Mouse (Mus musculus) MEL (cell line): ENCODE measurements around the gene Emg1. TPM values are rescaled to one million over a fixed set of nuclear protein-coding genes. Genes with fewer than 3 reads are reported as not detected.
A peak's percentile ranks its signal among the peaks of the same experiment; 100 is the strongest.

Source experiments
- DNase-seq: peaks from one replicate; pipeline ENCODE4 v3.0.0; 2011; ENCODE audit warnings: low read depth, low spot score
- H3K27ac ChIP-seq: 2 replicates; pipeline ENCODE4 v1.5.1; 2012; ENCODE audit warnings: low read depth, mild to moderate bottlenecking, control low read depth, low read length, moderate library complexity; ENCODE audit not compliant: control insufficient read depth
- H3K27me3 ChIP-seq, 2 experiments: fragments of 150-350 bp in 1 of 2; sonication (generic) in 1 of 2; 2 replicates each; pipeline ENCODE4 v1.6.1; 2012; ENCODE audit warnings: low read length in 2 of 2, mild to moderate bottlenecking in 2 of 2, improper control_type of control experiment in 1 of 2, moderate library complexity in 1 of 2; ENCODE audit not compliant: insufficient read depth in 2 of 2, control insufficient read depth in 1 of 2
- H3K36me3 ChIP-seq, 2 experiments: 2 replicates each; pipeline ENCODE4 v1.6.1; 2012 to 2014; ENCODE audit warnings: low read length in 2 of 2, improper control_type of control experiment in 1 of 2, inconsistent platforms in 1 of 2, mild to moderate bottlenecking in 1 of 2; ENCODE audit not compliant: insufficient read depth in 2 of 2, control insufficient read depth in 1 of 2
- H3K4me1 ChIP-seq, 2 experiments: fragments of 150-350 bp in 1 of 2; sonication (generic) in 1 of 2; 2 replicates each; pipeline ENCODE4 v1.6.1; 2012; ENCODE audit warnings: low read length in 2 of 2, improper control_type of control experiment in 1 of 2, mild to moderate bottlenecking in 1 of 2; ENCODE audit not compliant: insufficient read depth in 2 of 2, control insufficient read depth in 1 of 2
- H3K4me3 ChIP-seq, 2 experiments: fragments of 150-350 bp in 1 of 2; sonication (generic) in 1 of 2; 2 replicates each; pipeline ENCODE4 v1.5.1; 2012; ENCODE audit warnings: low read depth in 2 of 2, low read length in 2 of 2, mild to moderate bottlenecking in 2 of 2, moderate library complexity in 2 of 2, control low read depth in 1 of 2, improper control_type of control experiment in 1 of 2; ENCODE audit not compliant: control insufficient read depth in 1 of 2, insufficient read depth in 1 of 2
- H3K79me2 ChIP-seq: 2 replicates; pipeline ENCODE4 v1.6.1; 2012; ENCODE audit warnings: mild to moderate bottlenecking, low read length, moderate library complexity; ENCODE audit not compliant: control insufficient read depth, poor library complexity, insufficient read depth
- H3K9ac ChIP-seq: 2 replicates; pipeline ENCODE4 v1.6.1; 2012; ENCODE audit warnings: low read depth, mild to moderate bottlenecking, control low read depth, low read length, moderate library complexity; ENCODE audit not compliant: control insufficient read depth, poor library complexity, severe bottlenecking
- H3K9me3 ChIP-seq: fragments of 150-350 bp; sonication (generic); replicated peaks from 2 replicates; pipeline ENCODE4 v1.6.1; 2012; ENCODE audit warnings: mild to moderate bottlenecking, low read length, improper control_type of control experiment, moderate library complexity; ENCODE audit not compliant: insufficient read depth
- CHD1 ChIP-seq: IDR thresholded peaks from 2 replicates; pipeline ENCODE4 v1.6.1; 2012; ENCODE audit warnings: low read depth, mild to moderate bottlenecking, inconsistent platforms, low read length, improper control_type of control experiment
- CTCF ChIP-seq, 3 experiments: IDR thresholded peaks in 2 of 3; conservative IDR thresholded peaks in 1 of 3; 2 replicates each; pipeline ENCODE4 v1.5.1; 2011 to 2012; ENCODE audit warnings: low read length in 3 of 3, low read depth in 2 of 3, mild to moderate bottlenecking in 2 of 3, improper control_type of control experiment in 1 of 3, inconsistent platforms in 1 of 3, mixed read lengths in 1 of 3, moderate library complexity in 1 of 3; ENCODE audit not compliant: control insufficient read depth in 1 of 3, insufficient read depth in 1 of 3, poor library complexity in 1 of 3, severe bottlenecking in 1 of 3
- E2F4 ChIP-seq: IDR thresholded peaks from 2 replicates; pipeline ENCODE4 v1.6.1; 2011; ENCODE audit warnings: low read depth, low read length, improper control_type of control experiment, borderline replicate concordance
- ELF1 ChIP-seq: IDR thresholded peaks from 2 replicates; pipeline ENCODE4 v1.6.1; 2014; ENCODE audit warnings: low read depth, mild to moderate bottlenecking, inconsistent platforms, low read length, improper control_type of control experiment, moderate library complexity
- EP300 ChIP-seq, 2 experiments: IDR thresholded peaks; 2 replicates each; pipeline ENCODE4 v1.6.1; 2011; ENCODE audit warnings: improper control_type of control experiment in 2 of 2, low read length in 2 of 2, low read depth in 1 of 2, mild to moderate bottlenecking in 1 of 2
- ETS1 ChIP-seq: IDR thresholded peaks from 2 replicates; pipeline ENCODE4 v1.6.1; 2012; ENCODE audit warnings: low read depth, mild to moderate bottlenecking, inconsistent platforms, low read length, improper control_type of control experiment, moderate library complexity
- GABPA ChIP-seq: IDR thresholded peaks from 2 replicates; pipeline ENCODE4 v1.6.1; 2012; ENCODE audit warnings: low read depth, mild to moderate bottlenecking, inconsistent platforms, low read length, improper control_type of control experiment, moderate library complexity
- GATA1 ChIP-seq: IDR thresholded peaks from 2 replicates; pipeline ENCODE4 v1.6.1; 2011; ENCODE audit warnings: low read depth, low read length, improper control_type of control experiment
- HCFC1 ChIP-seq: IDR thresholded peaks from 2 replicates; pipeline ENCODE4 v1.6.1; 2012; ENCODE audit warnings: low read depth, mild to moderate bottlenecking, inconsistent platforms, low read length, improper control_type of control experiment, moderate library complexity
- JUND ChIP-seq: IDR thresholded peaks from 2 replicates; pipeline ENCODE4 v1.6.1; 2011; ENCODE audit warnings: low read depth, mild to moderate bottlenecking, improper control_type of control experiment, low read length
- KAT2A ChIP-seq: conservative IDR thresholded peaks from 2 replicates; pipeline ENCODE4 v1.6.1; 2012; ENCODE audit warnings: low read depth, low read length, improper control_type of control experiment, inconsistent platforms
- MAFK ChIP-seq: IDR thresholded peaks from 2 replicates; pipeline ENCODE4 v1.6.1; 2011; ENCODE audit warnings: low read depth, mild to moderate bottlenecking, low read length, improper control_type of control experiment, borderline replicate concordance
- MAX ChIP-seq: IDR thresholded peaks from 2 replicates; pipeline ENCODE4 v1.6.1; 2011; ENCODE audit warnings: low read length, improper control_type of control experiment
- MAZ ChIP-seq: IDR thresholded peaks from 2 replicates; pipeline ENCODE4 v1.6.1; 2012; ENCODE audit warnings: low read depth, mild to moderate bottlenecking, inconsistent platforms, low read length, improper control_type of control experiment
- MEF2A ChIP-seq: IDR thresholded peaks from 2 replicates; pipeline ENCODE4 v1.6.1; 2014; ENCODE audit warnings: low read depth, mild to moderate bottlenecking, inconsistent platforms, low read length, improper control_type of control experiment; ENCODE audit not compliant: poor library complexity, insufficient replicate concordance, severe bottlenecking; ENCODE audit errors: extremely low read depth
- MXI1 ChIP-seq: IDR thresholded peaks from 2 replicates; pipeline ENCODE4 v1.6.1; 2011; ENCODE audit warnings: mild to moderate bottlenecking, low read depth, low read length, improper control_type of control experiment
- MYC ChIP-seq: IDR thresholded peaks from 2 replicates; pipeline ENCODE4 v1.6.1; 2011; ENCODE audit warnings: low read depth, mild to moderate bottlenecking, low read length, improper control_type of control experiment, moderate library complexity
- NRF1 ChIP-seq: IDR thresholded peaks from 2 replicates; pipeline ENCODE4 v1.6.1; 2014; ENCODE audit warnings: low read depth, mild to moderate bottlenecking, inconsistent platforms, low read length, improper control_type of control experiment, moderate library complexity; ENCODE audit not compliant: poor library complexity, insufficient read depth, severe bottlenecking
- POLR2A ChIP-seq, 2 experiments: IDR thresholded peaks; 2 replicates each; pipeline ENCODE4 v1.6.1; 2011 to 2012; ENCODE audit warnings: low read length in 2 of 2, mild to moderate bottlenecking in 2 of 2, control low read depth in 1 of 2, improper control_type of control experiment in 1 of 2, low read depth in 1 of 2, moderate library complexity in 1 of 2; ENCODE audit not compliant: control insufficient read depth in 1 of 2, insufficient read depth in 1 of 2, poor library complexity in 1 of 2
- POLR2AphosphoS5 ChIP-seq: IDR thresholded peaks from 2 replicates; pipeline ENCODE4 v1.6.1; 2012; ENCODE audit warnings: low read depth, borderline replicate concordance, mild to moderate bottlenecking, inconsistent platforms, low read length, moderate library complexity, mixed read lengths
- SIN3A ChIP-seq: IDR thresholded peaks from 2 replicates; pipeline ENCODE4 v1.6.1; 2012; ENCODE audit warnings: low read length, improper control_type of control experiment, inconsistent platforms
- SMC3 ChIP-seq: IDR thresholded peaks from 2 replicates; pipeline ENCODE4 v1.6.1; 2011; ENCODE audit warnings: low read depth, low read length, improper control_type of control experiment
- TAL1 ChIP-seq: IDR thresholded peaks from 2 replicates; pipeline ENCODE4 v1.6.1; 2012; ENCODE audit warnings: mild to moderate bottlenecking, inconsistent platforms, low read length, moderate library complexity, mixed read lengths
- TBP ChIP-seq: IDR thresholded peaks from 2 replicates; pipeline ENCODE4 v1.8.0; 2011; ENCODE audit warnings: low read depth, low read length, improper control_type of control experiment
- UBTF ChIP-seq: IDR thresholded peaks from 2 replicates; pipeline ENCODE4 v1.6.1; 2012; ENCODE audit warnings: low read depth, mild to moderate bottlenecking, inconsistent platforms, low read length, improper control_type of control experiment, moderate library complexity, borderline replicate concordance; ENCODE audit not compliant: insufficient read depth
- USF1 ChIP-seq: IDR thresholded peaks from 2 replicates; pipeline ENCODE4 v1.6.1; 2014; ENCODE audit warnings: low read depth, mild to moderate bottlenecking, inconsistent platforms, low read length, improper control_type of control experiment, moderate library complexity
- USF2 ChIP-seq, 2 experiments: IDR thresholded peaks; 2 replicates each; pipeline ENCODE4 v1.6.1; 2011 to 2012; ENCODE audit warnings: improper control_type of control experiment in 2 of 2, low read length in 2 of 2, borderline replicate concordance in 1 of 2, inconsistent platforms in 1 of 2, low read depth in 1 of 2, mild to moderate bottlenecking in 1 of 2; ENCODE audit not compliant: insufficient read depth in 1 of 2
- ZC3H11A ChIP-seq: IDR thresholded peaks from 2 replicates; pipeline ENCODE4 v1.6.1; 2012; ENCODE audit warnings: low read depth, mild to moderate bottlenecking, inconsistent platforms, low read length, improper control_type of control experiment
- ZMIZ1 ChIP-seq: IDR thresholded peaks from 2 replicates; pipeline ENCODE4 v1.6.1; 2012; ENCODE audit warnings: low read depth, mild to moderate bottlenecking, inconsistent platforms, low read length, improper control_type of control experiment, moderate library complexity
- ZNF384 ChIP-seq: IDR thresholded peaks from 2 replicates; pipeline ENCODE4 v1.6.1; 2012; ENCODE audit warnings: low read depth, mild to moderate bottlenecking, inconsistent platforms, low read length, improper control_type of control experiment
- polyA plus RNA-seq, 2 experiments: library from polyadenylated mRNA; stranded (reverse) in 1 of 2; unstranded in 1 of 2; fragments of >175 nt in 1 of 2; fragments of >200 nt in 1 of 2; gene quantifications; 2 replicates each; pipeline versions ENCODE4 v1.2.1 to v1.2.4; 2012; ENCODE audit warnings: low replicate concordance in 2 of 2, low read depth in 1 of 2; ENCODE audit not compliant: insufficient read length in 2 of 2, insufficient read depth in 1 of 2, missing spikeins in 1 of 2
- total RNA-seq: library from RNA; depleted of rRNA; stranded (reverse); fragments of 300-350 nt; gene quantifications from 2 replicates; pipeline ENCODE4 v1.2.3, GENCODE M21; 2012

Gene Emg1
- total and polyA plus RNA-seq, 3 experiments, result 346 to 391 TPM; not detected in 1

GRCm38 (mm10) chr6:124737040-124737439, 25.1 kb upstream of the Emg1 start:
- peaks cover 11% of the 10 kb centered on the region for H3K79me2 ChIP-seq
- H3K9ac ChIP-seq, result no peak overlapping the region
- no peaks in the 10 kb centered on the region for H3K9me3 ChIP-seq
- H3K36me3 ChIP-seq, result peaks cover 0 to 27% of the 10 kb centered on the region in 2 experiments; a peak in 2 of 4 replicates
- H3K27ac ChIP-seq, result no peak overlapping the region
- H3K4me3 ChIP-seq, result no peak overlapping the region
- H3K4me1 ChIP-seq, result peaks cover 17 to 32% of the 10 kb centered on the region in 2 experiments
- DNase-seq, result no peak
- H3K27me3 ChIP-seq, result no peaks in the 10 kb centered on the region
- TF ChIP-seq ETS1, result no peak
- TF ChIP-seq MAX, result no peak
- TF ChIP-seq ZC3H11A, result no peak
- no peak for TF ChIP-seq MYC
- no peak for TF ChIP-seq KAT2A
- no peak for TF ChIP-seq MAFK
- no peak for TF ChIP-seq ZNF384

- H3K27me3 ChIP-seq, result no peaks in the 10 kb centered on the region
- peak overlapping the region; percentile 87 for H3K27ac ChIP-seq
- peaks cover 0 to 28% of the 10 kb centered on the region in 2 experiments; a peak in 2 of 4 replicates for H3K36me3 ChIP-seq
- H3K4me3 ChIP-seq, result no peak overlapping the region
- peaks cover 16% of the 10 kb centered on the region for H3K79me2 ChIP-seq
- H3K4me1 ChIP-seq, result peaks cover 14 to 33% of the 10 kb centered on the region in 2 experiments
- H3K9ac ChIP-seq, result no peak overlapping the region
- DNase-seq, result peak; percentile 85
- H3K9me3 ChIP-seq, result no peaks in the 10 kb centered on the region
- TF ChIP-seq TAL1 (peak; percentile 51), ZC3H11A (no peak), GABPA (no peak), CTCF (IDR thresholded peaks at IDR 0.05 in 2 of 3, conservative IDR thresholded peaks at IDR 0.05 in 1 of 3; ENCODE audit: control insufficient read depth in 1 of 3, insufficient read depth in 1 of 3, low read depth in 2 of 3, low read length in 3 of 3, poor library complexity in 1 of 3, severe bottlenecking in 1 of 3) (no peak), MAZ (no peak), MAFK (no peak), MEF2A (no peak), MYC (no peak), HCFC1 (0 out of 2 replicates have a peak, but pooled peaks have one; percentile 21), SIN3A (peak; percentile 51), TBP (peak; percentile 82), E2F4 (no peak), ELF1 (no peak), ZMIZ1 (no peak), POLR2AphosphoS5 (no peak), KAT2A (no peak), USF2 (IDR thresholded peaks at IDR 0.05; ENCODE audit: borderline replicate concordance in 1 of 2, insufficient read depth in 1 of 2, low read depth in 1 of 2, low read length in 2 of 2) (no peak), CHD1 (no peak), NRF1 (no peak), UBTF (no peak), MXI1 (peak; percentile 38; the same call in 1 of the 2 replicates), EP300 (IDR thresholded peaks at IDR 0.05; ENCODE audit: low read depth in 1 of 2, low read length in 2 of 2) (peak; percentile 48 to 54; a peak in 3 of 4 replicates), POLR2A (IDR thresholded peaks at IDR 0.05; ENCODE audit: control insufficient read depth in 1 of 2, insufficient read depth in 1 of 2, low read depth in 1 of 2, low read length in 2 of 2, poor library complexity in 1 of 2) (no peak), SMC3 (peak; percentile 24; the same call in 1 of the 2 replicates), JUND (no peak), ZNF384 (no peak), USF1 (no peak), GATA1 (peak; percentile 45; the same call in 1 of the 2 replicates)
These were observed 22.4 kb upstream of the Emg1 start for GRCm38 (mm10) chr6:124734417-124734816.
